Mouse (Mus musculus): ENCODE measurements around the gene Misp. TPM values are rescaled to one million over a fixed set of nuclear protein-coding genes. Genes with fewer than 3 reads are reported as not detected.

Gene Misp
- 141 and 347 TPM in 2 replicates for polyA plus RNA-seq (2012; rRNA removed)

DNA sequence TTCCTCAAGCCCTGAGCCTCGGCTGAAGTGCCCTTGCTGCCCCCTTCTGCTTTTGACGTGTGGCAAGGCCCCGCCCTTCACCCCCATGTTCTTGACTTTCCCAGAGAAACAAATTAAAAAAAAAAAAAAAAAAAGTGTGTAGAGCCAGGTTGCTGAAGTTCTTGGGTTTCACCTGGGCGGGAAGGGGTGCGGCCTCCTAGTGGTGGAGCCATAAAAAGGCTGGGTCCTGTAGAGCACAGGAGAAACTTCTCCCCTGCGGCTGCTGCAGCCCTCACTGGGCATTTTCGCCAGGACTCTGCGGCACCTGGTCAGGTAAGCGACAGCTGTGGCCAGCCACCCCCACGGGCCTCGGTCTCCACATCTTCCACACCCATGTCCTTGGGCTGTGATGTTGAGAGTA, at the start of gene Misp:
Gene Misp (plus strand): TSS at position 208 of the 400 bp plus-strand sequence.
- peaks cover 11% of the 10 kb centered on the region for H3K36me3 ChIP-seq (ENCODE audit: control insufficient read depth, insufficient read depth, low read length)
- H3K27me3 ChIP-seq (ENCODE audit: control insufficient read depth, insufficient read depth, low read length) = no peaks in the 10 kb centered on the region
- peak; percentile 99 for TF ChIP-seq POLR2A (IDR thresholded peaks at IDR 0.05; ENCODE audit: low read depth, low read length)
- peak; percentile 42; the same call in 1 of the 2 replicates for TF ChIP-seq CTCF (IDR thresholded peaks at IDR 0.05; ENCODE audit: extremely low read depth, insufficient read length, insufficient replicate concordance, low read depth, low read length)
- peak within 1 kb of the TSS; percentile 86 for H3K4me3 ChIP-seq (ENCODE audit: low read depth, low read length)
- peak within 1 kb of the TSS; percentile 98 for H3K27ac ChIP-seq (ENCODE audit: insufficient read depth, low read depth, low read length)
- H3K4me1 ChIP-seq (ENCODE audit: control insufficient read depth, insufficient read depth, insufficient read length, low read length) = peaks cover 41% of the 10 kb centered on the region
- 22% methylated on average over 11 of the region's 11 CpGs for WGBS

DNA sequence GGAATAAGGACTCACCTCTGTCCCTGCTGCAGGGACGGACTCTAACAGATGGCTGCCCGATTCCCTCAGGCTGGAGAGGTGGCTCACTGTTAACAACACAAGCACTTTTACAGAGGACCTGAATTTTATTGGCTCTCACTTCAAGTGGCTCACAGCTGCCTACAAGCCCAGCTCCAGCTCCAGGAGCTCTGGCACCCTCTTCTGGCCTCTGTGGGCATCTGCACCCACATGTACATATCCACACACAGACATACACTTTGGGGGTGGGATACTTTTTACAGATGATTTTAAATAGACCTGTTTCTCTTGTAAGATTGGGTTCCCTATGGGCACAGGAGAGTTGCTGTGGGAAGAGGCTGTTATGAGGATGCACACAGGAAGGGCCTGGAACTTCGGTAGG, 48.5 kb upstream of the Misp start:
- WGBS = 96% methylated on average over 3 of the region's 3 CpGs
- H3K27ac ChIP-seq (ENCODE audit: insufficient read depth, low read depth, low read length) = no peak overlapping the region
- peaks cover 4% of the 10 kb centered on the region for H3K4me1 ChIP-seq (ENCODE audit: control insufficient read depth, insufficient read depth, insufficient read length, low read length)
- H3K36me3 ChIP-seq (ENCODE audit: control insufficient read depth, insufficient read depth, low read length) = no peaks in the 10 kb centered on the region
- H3K27me3 ChIP-seq (ENCODE audit: control insufficient read depth, insufficient read depth, low read length) = no peaks in the 10 kb centered on the region
- TF ChIP-seq POLR2A (IDR thresholded peaks at IDR 0.05; ENCODE audit: low read depth, low read length) (no peak), CTCF (IDR thresholded peaks at IDR 0.05; ENCODE audit: extremely low read depth, insufficient read length, insufficient replicate concordance, low read depth, low read length) (peak; percentile 21; the same call in 1 of the 2 replicates)
- H3K4me3 ChIP-seq (ENCODE audit: low read depth, low read length) = no peak overlapping the region

DNA sequence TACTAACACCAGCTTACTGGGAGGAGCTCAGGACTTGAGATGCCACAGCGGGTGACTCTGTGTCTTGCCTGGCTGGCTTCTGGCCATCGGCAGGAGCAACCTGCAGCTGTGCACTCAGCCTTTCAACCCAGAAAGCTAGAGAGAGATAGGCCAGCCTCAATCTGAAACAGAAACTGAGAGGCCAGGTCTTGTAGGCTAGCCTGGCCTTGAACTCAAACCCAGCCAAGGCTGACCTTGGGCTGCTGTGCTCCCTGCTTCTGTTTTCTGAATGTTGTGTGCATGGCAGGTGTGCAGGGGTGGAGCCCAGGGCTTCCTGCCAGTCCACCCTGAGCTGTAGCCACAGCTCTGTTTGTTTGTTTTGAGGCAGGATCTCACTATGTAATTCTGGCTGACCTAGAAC, 47.6 kb upstream of the Misp start:
- Histone ChIP-seq H3K4me3 (ENCODE audit: low read depth, low read length) (no peak overlapping the region), H3K36me3 (ENCODE audit: control insufficient read depth, insufficient read depth, low read length) (no peaks in the 10 kb centered on the region), H3K4me1 (ENCODE audit: control insufficient read depth, insufficient read depth, insufficient read length, low read length) (peaks cover 7% of the 10 kb centered on the region), H3K27ac (ENCODE audit: insufficient read depth, low read depth, low read length) (no peak overlapping the region), H3K27me3 (ENCODE audit: control insufficient read depth, insufficient read depth, low read length) (no peaks in the 10 kb centered on the region)
- no peak for TF ChIP-seq POLR2A (IDR thresholded peaks at IDR 0.05; ENCODE audit: low read depth, low read length)
- TF ChIP-seq CTCF (IDR thresholded peaks at IDR 0.05; ENCODE audit: extremely low read depth, insufficient read length, insufficient replicate concordance, low read depth, low read length) = no peak
- WGBS = 49% methylated on average over 2 of the region's 2 CpGs

DNA sequence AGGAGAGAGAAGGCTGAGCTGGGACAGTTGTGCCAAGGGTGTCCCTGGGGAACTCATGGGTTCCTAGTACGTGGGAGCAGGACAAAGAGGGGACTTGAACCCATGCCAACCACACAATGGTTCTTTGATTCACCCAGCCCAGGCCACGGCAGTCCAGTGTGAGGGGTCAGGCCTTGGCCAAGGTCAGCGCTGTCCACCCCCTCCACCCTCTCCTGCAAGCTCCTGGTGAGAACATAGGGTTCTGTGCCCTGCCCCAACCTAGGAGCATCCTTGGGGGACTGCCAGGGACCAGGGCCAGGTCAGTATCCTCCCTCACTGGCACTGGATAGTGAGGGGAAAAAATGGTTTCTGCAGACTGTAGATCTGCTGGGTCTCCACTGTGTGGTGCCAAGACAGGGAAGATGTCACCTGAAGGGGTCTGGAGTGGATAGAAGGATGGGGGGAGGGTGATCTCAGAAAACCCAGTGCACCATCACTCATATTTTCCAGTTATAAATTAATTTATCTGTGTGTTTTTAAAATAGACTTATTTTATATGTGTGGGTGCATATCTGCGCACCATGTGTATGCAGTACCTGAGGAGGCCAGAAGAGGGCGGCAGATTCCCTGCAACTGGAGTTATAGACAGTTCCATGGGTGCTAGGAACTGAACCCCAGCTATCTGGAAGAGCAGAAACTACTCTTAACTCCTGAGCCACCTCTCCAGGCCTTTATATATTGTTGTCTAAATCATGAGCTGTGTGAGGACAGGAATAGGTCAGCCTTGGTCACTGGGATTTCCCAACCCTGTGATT, 46.1 kb upstream of the Misp start:
- H3K27me3 ChIP-seq (ENCODE audit: control insufficient read depth, insufficient read depth, low read length) = no peaks in the 10 kb centered on the region
- 74% methylated on average over 5 of the region's 5 CpGs for WGBS
- H3K27ac ChIP-seq (ENCODE audit: insufficient read depth, low read depth, low read length) = no peak overlapping the region
- peaks cover 8% of the 10 kb centered on the region for H3K4me1 ChIP-seq (ENCODE audit: control insufficient read depth, insufficient read depth, insufficient read length, low read length)
- no peak overlapping the region for H3K4me3 ChIP-seq (ENCODE audit: low read depth, low read length)
- no peaks in the 10 kb centered on the region for H3K36me3 ChIP-seq (ENCODE audit: control insufficient read depth, insufficient read depth, low read length)
- TF ChIP-seq POLR2A (IDR thresholded peaks at IDR 0.05; ENCODE audit: low read depth, low read length) = no peak
- peak; percentile 28; the same call in 1 of the 2 replicates for TF ChIP-seq CTCF (IDR thresholded peaks at IDR 0.05; ENCODE audit: extremely low read depth, insufficient read length, insufficient replicate concordance, low read depth, low read length)

DNA sequence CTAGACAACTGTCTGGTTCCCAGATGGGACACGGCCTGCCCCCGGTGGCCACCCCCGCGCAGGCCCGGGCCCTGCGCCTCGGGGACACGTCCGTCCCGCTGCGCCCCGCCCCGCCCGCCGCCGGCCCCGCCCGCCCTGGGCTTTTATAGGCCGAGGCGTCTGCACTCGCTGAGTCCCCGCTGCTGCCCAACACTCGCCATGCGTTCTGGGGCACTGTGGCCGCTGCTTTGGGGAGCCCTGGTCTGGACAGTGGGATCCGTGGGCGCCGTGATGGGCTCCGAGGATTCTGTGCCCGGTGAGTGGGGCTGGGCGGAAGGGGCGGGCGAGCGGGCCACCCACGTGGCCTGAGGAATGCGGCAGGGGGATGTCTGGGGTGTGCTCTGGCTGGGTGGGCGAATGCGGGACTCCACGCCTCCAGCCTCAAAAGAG, 43.7 kb upstream of the Misp start, which contains the start of gene Fstl3:
Gene Fstl3 (plus strand): TSS at position 170 of the 429 bp plus-strand sequence.
- no peaks in the 10 kb centered on the region for H3K36me3 ChIP-seq (ENCODE audit: control insufficient read depth, insufficient read depth, low read length)
- no peak for TF ChIP-seq CTCF (IDR thresholded peaks at IDR 0.05; ENCODE audit: extremely low read depth, insufficient read length, insufficient replicate concordance, low read depth, low read length)
- TF ChIP-seq POLR2A (IDR thresholded peaks at IDR 0.05; ENCODE audit: low read depth, low read length) = no peak
- H3K27ac ChIP-seq (ENCODE audit: insufficient read depth, low read depth, low read length) = 0 out of 2 replicates have a peak within 1 kb of the TSS, but pooled peaks have one; percentile 10
- 2% methylated on average over 39 of the region's 39 CpGs for WGBS
- H3K27me3 ChIP-seq (ENCODE audit: control insufficient read depth, insufficient read depth, low read length) = no peaks in the 10 kb centered on the region
- H3K4me3 ChIP-seq (ENCODE audit: low read depth, low read length) = peak within 1 kb of the TSS; percentile 57
- peaks cover 17% of the 10 kb centered on the region for H3K4me1 ChIP-seq (ENCODE audit: control insufficient read depth, insufficient read depth, insufficient read length, low read length)

DNA sequence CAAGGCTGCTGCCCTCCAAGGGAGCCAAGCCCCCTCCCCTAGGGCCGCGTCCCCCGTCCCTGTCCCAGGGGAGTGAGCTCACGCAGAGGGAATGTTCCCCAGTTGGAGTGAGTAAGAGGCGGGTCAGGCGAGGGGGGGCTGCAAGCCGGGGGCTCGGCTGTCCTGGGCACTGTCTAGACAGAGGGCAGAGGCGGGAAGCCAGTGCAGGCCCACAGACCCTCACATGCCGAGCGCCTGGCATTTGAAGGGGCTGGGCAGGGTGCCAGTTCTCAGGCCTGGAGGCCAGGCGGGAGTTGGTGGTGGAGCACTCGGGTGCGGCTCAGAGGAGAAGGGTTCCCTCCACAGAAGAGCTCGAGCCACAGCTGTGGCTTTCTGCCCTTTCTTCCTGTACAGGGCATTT, 42.8 kb upstream of the Misp start:
- H3K27ac ChIP-seq (ENCODE audit: insufficient read depth, low read depth, low read length) = 0 out of 2 replicates have a peak overlapping the region, but pooled peaks have one; percentile 10
- H3K27me3 ChIP-seq (ENCODE audit: control insufficient read depth, insufficient read depth, low read length) = no peaks in the 10 kb centered on the region
- no peak for TF ChIP-seq CTCF (IDR thresholded peaks at IDR 0.05; ENCODE audit: extremely low read depth, insufficient read length, insufficient replicate concordance, low read depth, low read length)
- TF ChIP-seq POLR2A (IDR thresholded peaks at IDR 0.05; ENCODE audit: low read depth, low read length) = no peak
- WGBS = 11% methylated on average over 15 of the region's 15 CpGs
- H3K4me3 ChIP-seq (ENCODE audit: low read depth, low read length) = peak overlapping the region; percentile 28; the same call in 1 of the 2 replicates
- H3K4me1 ChIP-seq (ENCODE audit: control insufficient read depth, insufficient read depth, insufficient read length, low read length) = peaks cover 17% of the 10 kb centered on the region
- H3K36me3 ChIP-seq (ENCODE audit: control insufficient read depth, insufficient read depth, low read length) = no peaks in the 10 kb centered on the region

DNA sequence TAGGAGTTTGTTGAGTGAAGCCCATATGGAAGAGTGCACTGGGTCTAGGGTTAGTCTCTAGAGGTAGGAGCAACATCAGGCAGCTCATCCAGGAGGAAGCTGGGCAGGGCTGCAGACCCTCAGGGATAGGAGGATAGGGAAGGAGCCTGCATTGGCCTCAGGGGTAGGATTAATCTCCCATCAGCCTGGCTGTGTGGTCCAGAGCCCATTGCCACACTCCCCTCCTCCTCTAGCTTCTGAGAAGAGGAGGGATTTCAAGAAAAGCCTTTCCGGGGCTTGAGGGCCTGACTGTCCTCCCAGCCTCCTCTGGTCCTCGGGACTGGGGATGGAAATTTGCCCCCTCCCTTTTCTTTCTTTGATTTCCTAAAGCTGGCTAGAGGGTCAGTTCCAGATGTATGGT, 41.6 kb upstream of the Misp start:
- no peak overlapping the region for H3K27ac ChIP-seq (ENCODE audit: insufficient read depth, low read depth, low read length)
- WGBS = 42% methylated on average over 2 of the region's 2 CpGs
- no peaks in the 10 kb centered on the region for H3K36me3 ChIP-seq (ENCODE audit: control insufficient read depth, insufficient read depth, low read length)
- H3K27me3 ChIP-seq (ENCODE audit: control insufficient read depth, insufficient read depth, low read length) = no peaks in the 10 kb centered on the region
- H3K4me1 ChIP-seq (ENCODE audit: control insufficient read depth, insufficient read depth, insufficient read length, low read length) = peaks cover 17% of the 10 kb centered on the region
- TF ChIP-seq POLR2A (IDR thresholded peaks at IDR 0.05; ENCODE audit: low read depth, low read length) = no peak
- TF ChIP-seq CTCF (IDR thresholded peaks at IDR 0.05; ENCODE audit: extremely low read depth, insufficient read length, insufficient replicate concordance, low read depth, low read length) = no peak
- no peak overlapping the region for H3K4me3 ChIP-seq (ENCODE audit: low read depth, low read length)
